Mouse (Mus musculus) thymus, postnatal 4 days (tissue): Measurements from ENCODE around the gene Snx14.
A peak's percentile ranks its signal among the peaks of the same experiment; 100 is the strongest.

Experiments used
- DNase-seq: peaks from one replicate; pipeline ENCODE4 v3.0.0; 2021

Snx14 gene

DNA sequence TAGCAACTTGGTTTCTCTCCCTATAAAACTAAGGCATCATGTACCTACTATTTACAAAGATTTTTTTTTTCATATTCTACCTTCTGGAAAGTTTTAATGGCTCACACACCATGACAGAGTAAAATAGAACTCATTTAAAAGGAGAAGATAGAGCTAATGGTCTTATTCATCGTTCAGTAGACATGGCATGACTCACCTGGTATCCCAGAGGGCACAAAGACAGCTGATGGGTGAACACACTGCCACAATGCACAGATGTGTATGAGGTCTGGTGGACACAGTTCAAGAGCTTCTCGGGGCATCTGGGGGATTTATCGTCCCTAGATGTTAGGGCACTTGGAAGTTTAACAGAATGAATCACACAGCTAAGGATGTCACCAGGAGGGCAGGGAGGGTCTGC, 97.9 kb downstream of the Snx14 start:
- no peak for DNase-seq

DNA sequence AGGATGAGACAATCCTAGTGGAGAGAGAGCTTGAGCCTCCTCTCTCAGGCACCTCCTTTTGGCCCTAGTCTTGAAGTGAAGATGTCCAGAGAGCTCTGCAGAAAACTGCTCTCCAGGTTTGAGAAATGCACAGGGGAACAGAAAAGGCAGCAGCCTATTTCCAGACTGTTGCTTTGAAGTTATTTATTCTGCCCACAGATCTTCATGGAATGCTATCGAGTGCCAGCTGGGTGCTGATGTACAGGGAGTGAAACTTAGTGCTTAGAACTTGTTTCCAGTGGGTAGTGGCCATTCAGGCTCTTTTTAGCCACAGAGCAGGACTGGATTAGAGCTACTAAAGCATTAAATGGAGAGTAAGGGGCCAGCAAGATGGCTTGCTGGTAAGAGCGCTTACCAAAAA, 102.9 kb downstream of the Snx14 start:
- no peak for DNase-seq

DNA sequence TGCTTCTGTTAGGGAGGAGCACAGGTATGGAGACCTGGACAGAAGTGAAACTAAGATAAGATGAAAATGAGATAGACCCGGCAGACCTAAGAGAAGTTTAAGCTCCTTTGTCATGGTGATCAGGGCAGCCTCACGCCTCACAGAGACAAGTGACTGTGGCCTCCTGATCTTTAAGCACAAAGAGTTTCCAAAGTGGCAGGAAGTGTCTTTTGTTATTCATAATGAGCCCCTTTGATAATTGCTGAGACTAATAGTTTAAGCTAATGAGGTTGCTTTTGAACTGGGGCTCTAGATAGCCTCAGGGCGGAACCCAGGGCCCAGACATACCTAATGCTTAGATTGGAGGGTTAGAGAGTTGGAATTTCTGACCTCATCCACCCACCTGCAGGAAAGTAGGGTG, 106.3 kb downstream of the Snx14 start:
- no peak for DNase-seq

DNA sequence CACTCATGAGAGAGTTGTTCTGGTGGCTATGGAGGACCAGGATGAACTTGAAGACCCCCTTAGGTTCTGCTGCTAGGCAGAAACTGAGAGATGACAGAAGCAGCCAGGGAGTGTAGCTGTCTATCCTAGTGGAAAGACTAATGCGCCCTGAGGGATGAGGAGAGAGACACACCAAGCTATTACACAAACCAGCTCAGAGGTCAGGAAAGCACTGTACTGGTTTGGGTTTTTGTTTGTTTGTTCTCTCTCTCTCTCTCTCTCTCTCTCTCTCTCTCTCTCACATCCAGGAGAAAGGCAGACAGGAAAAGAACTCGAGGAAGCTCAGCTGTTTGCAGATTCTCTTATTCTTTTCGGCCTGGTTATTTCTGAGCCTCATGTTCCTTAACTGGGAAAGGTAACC, 108.4 kb downstream of the Snx14 start:
- no peak for DNase-seq

DNA sequence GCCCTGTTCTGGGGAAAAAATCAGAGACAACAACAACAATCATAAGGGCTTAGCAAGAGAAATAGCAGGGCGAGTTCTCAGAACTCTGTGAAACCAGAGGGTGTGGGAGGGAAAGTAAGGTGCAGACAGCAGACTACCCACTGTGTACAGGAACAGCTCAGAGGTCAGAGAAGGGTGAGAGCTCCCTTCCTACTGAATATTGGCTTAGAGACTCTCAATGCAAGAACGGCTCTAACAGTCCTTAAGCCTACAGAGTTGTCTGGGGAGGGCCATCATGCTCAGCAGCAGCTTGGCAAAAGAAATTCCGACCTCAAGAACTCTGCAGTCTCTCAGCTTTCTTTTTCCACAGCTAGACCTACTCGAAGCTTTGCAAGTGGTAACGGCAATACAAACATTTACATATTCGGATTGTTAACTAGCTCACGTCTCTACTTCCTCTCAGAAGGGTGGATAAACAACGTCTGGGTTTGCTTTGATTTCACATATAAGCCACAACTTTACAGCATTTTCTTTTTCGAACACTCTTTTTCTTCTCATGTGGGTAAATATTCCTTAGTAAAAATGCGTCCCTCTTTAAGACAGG, 109.5 kb downstream of the Snx14 start:
- no peak for DNase-seq

DNA sequence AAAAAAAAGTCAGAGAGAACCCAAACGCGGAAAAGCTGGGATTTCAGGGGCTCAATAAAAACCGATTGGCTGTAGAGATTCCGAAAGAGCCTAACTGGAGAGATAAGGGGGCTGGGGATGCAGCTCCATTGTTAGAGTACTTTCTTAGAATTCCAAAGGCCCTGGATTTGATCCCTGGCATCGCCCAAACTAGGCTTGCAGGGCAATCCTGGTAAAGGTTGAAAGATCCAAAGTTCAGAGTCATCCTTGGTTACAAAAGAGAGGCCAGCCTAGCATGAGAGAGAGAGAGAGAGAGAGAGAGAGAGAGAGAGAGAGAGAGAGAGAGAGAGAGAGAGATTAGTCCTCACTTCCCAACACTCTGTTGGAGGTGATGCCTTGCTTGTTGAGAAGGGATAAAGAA, 110.1 kb downstream of the Snx14 start:
- DNase-seq: no peak

DNA sequence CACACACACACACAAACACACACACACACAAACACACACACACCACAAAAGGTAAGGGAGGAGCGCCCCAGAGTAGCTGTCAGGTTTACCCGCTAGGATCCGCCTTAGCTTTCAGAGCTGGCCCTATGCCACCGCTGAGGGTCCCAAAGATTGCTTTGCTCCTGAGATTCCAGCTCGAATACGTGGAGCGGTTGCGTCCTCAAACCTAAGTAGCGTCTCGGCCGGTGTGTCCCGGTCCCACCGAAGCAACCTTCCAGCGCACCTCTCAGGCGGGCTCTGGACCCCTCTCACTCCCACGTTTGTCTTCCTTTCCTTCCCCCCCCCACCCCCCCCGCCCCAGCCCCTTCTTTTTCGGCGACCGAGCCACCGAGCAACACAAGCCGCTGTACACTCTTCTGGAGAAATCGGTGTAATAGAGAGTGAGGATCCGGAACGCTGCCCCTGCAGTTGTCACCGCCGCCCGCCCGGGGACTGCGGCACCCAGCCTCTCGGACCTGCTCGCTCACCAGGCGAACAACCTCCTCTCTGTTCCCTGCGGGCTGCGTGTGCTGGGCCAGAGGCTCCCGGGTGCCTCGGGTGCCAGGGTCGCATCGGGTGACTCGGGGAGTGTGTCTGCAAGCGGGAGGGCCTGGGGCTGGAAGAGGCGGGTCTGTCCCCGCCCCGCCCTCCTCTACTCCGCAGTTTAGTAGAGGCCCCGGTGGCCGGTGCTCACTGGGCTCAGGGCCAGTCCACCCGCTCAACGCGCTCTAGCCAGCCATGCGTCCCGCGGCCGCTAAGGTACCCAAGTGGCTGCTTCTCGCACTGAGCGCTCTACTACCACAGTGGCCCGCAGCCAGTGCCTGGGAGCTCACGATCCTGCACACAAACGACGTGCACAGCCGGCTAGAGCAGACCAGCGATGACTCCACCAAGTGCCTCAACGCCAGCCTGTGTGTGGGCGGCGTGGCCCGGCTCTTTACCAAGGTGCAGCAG, 111.5 kb downstream of the Snx14 start, which contains the start of gene Nt5e:
Gene Nt5e, plus strand, starts transcription at position 268 of the 972 bp plus-strand sequence.
- peak; percentile 55 for DNase-seq
